Mouse (Mus musculus): ENCODE measurements at regions not wholly inside any gene's neighbourhood (a gene's known extent, or its start where the extent isn't known, plus 50 kb on each side); places are given as distances from the start of the nearest gene placed in this dataset.
A peak's percentile ranks its signal among the peaks of the same experiment; 100 is the strongest.

GRCm38 (mm10) chr12:12812873-12813272 is 128.8 kb downstream of the Mycn start:
- ATAC-seq, result peak; percentile 7; the same call in 1 of the 2 replicates
- H3K4me2 ChIP-seq, result no peak overlapping the region
- H3K4me1 ChIP-seq, result peaks cover 34% of the 10 kb centered on the region
- H3K9ac ChIP-seq, result no peak overlapping the region
- no peak overlapping the region for H3K4me3 ChIP-seq
- no peak overlapping the region for H3K27ac ChIP-seq
- H3K27me3 ChIP-seq, result no peaks in the 10 kb centered on the region
- WGBS, result 42% methylated on average over 6 of the region's 6 CpGs
- H3K36me3 ChIP-seq (ENCODE audit: poor library complexity, severe bottlenecking), result no peaks in the 10 kb centered on the region
- H3K9me3 ChIP-seq (replicated peaks), result no peaks in the 10 kb centered on the region

DNA sequence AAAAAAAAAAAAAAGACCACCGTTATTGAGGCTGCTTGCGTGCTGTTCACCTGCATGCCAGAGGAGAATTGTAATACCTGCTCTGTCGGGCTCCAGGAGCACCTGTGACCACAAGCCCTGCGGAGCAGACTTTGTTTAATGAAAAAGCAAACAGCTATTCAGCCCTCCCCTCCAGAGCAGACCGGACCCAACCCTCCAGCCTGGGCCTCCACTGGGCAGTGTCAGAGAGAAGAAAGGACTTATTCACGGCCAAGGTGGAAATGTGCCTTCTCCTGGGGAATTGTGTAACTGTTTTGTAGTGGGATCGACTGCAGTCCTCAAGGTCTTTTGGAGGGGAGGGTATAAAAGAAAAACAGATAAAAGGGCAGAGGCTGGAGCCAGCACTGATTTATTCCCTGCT is 130.8 kb downstream of the Mycn start:
- H3K9me3 ChIP-seq (replicated peaks), result no peaks in the 10 kb centered on the region
- H3K36me3 ChIP-seq (ENCODE audit: poor library complexity, severe bottlenecking), result no peaks in the 10 kb centered on the region
- no peak overlapping the region for H3K4me3 ChIP-seq
- peak overlapping the region; percentile 73 for H3K27ac ChIP-seq
- peak overlapping the region; percentile 41 for H3K4me2 ChIP-seq
- H3K4me1 ChIP-seq, result peaks cover 34% of the 10 kb centered on the region
- WGBS, result 2% methylated on average over 7 of the region's 7 CpGs
- H3K27me3 ChIP-seq, result no peaks in the 10 kb centered on the region
- no peak overlapping the region for H3K9ac ChIP-seq
- 0 out of 2 replicates have a peak, but pooled peaks have one; percentile 17 for ATAC-seq

- peak overlapping the region; percentile 73 for H3K27ac ChIP-seq
- no peaks in the 10 kb centered on the region for H3K27me3 ChIP-seq
- peak; percentile 83 for ATAC-seq
- 0 out of 2 replicates have a peak overlapping the region, but pooled peaks have one; percentile 6 for H3K4me3 ChIP-seq
- H3K4me1 ChIP-seq, result peaks cover 34% of the 10 kb centered on the region
- 2% methylated on average over 16 of the region's 16 CpGs for WGBS
- no peaks in the 10 kb centered on the region for H3K9me3 ChIP-seq (replicated peaks)
- peak overlapping the region; percentile 41 for H3K4me2 ChIP-seq
- no peaks in the 10 kb centered on the region for H3K36me3 ChIP-seq (ENCODE audit: poor library complexity, severe bottlenecking)
- H3K9ac ChIP-seq, result peak overlapping the region; percentile 35; the same call in 1 of the 2 replicates
Measured at GRCm38 (mm10) chr12:12810159-12810885, 131.4 kb downstream of the Mycn start.

DNA sequence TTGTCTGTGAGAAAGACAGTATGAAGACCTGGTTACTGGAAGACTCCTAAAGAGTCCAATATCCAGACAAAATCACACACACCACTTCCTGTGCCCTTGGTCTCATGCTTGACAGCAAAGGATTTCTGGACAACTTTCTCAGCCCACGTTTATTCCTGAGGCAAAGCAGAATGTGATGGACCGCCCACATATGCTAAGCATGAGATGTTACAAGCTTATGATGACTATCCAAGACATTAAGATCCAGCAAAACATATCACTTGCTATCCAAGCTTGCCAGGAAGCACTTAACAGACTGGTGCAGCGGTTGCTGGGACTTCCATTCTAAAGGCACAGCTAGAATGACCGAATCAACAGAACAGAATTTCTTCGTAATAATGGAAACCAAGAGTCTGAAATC is 133.6 kb downstream of the Mycn start:
- no peaks in the 10 kb centered on the region for H3K9me3 ChIP-seq (replicated peaks)
- H3K9ac ChIP-seq, result no peak overlapping the region
- no peaks in the 10 kb centered on the region for H3K27me3 ChIP-seq
- no peak overlapping the region for H3K27ac ChIP-seq
- no peak overlapping the region for H3K4me3 ChIP-seq
- WGBS, result 95% methylated on average over 5 of the region's 5 CpGs
- ATAC-seq, result no peak
- H3K4me1 ChIP-seq, result peaks cover 37% of the 10 kb centered on the region
- no peak overlapping the region for H3K4me2 ChIP-seq
- H3K36me3 ChIP-seq (ENCODE audit: poor library complexity, severe bottlenecking), result no peaks in the 10 kb centered on the region

DNA sequence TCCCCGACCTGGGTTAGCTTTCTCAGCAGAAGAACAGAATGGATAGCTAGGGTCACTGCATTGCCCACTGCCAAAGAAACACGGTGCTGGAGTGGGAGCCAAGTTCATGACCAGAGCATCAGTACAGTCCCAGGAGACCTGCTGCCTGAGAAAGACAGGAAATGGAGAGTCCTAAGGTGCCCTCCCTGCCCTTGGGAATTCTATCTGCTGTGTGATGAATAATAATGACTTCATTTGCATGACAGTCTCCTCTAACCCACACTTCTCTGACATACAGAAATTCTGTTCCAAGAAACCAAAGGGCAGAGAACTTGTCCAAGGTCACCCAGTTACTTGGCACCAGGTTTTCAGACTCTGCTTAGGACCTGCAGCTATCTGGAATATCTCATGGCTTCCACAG is 138.1 kb downstream of the Mycn start:
- Histone ChIP-seq H3K4me3 (no peak overlapping the region), H3K36me3 (ENCODE audit: poor library complexity, severe bottlenecking) (no peaks in the 10 kb centered on the region), H3K4me1 (peaks cover 15% of the 10 kb centered on the region), H3K4me2 (no peak overlapping the region), H3K27ac (no peak overlapping the region), H3K9me3 (replicated peaks) (no peaks in the 10 kb centered on the region), H3K9ac (no peak overlapping the region), H3K27me3 (no peaks in the 10 kb centered on the region)
- 52% methylated on average over 2 of the region's 2 CpGs for WGBS
- 0 out of 2 replicates have a peak, but pooled peaks have one; percentile 17 for ATAC-seq

- Histone ChIP-seq H3K4me3 (no peak overlapping the region), H3K36me3 (ENCODE audit: poor library complexity, severe bottlenecking) (no peaks in the 10 kb centered on the region), H3K27me3 (no peaks in the 10 kb centered on the region), H3K9me3 (replicated peaks) (no peaks in the 10 kb centered on the region), H3K9ac (no peak overlapping the region), H3K4me2 (no peak overlapping the region), H3K27ac (no peak overlapping the region), H3K4me1 (peaks cover 15% of the 10 kb centered on the region)
- ATAC-seq, result no peak
- WGBS, result 8% methylated on average over 11 of the region's 11 CpGs
Measured at GRCm38 (mm10) chr12:12802396-12802795, 139.3 kb downstream of the Mycn start.

GRCm38 (mm10) chr12:12801700-12802099 is 140.0 kb downstream of the Mycn start:
- no peaks in the 10 kb centered on the region for H3K36me3 ChIP-seq (ENCODE audit: poor library complexity, severe bottlenecking)
- no peak overlapping the region for H3K4me2 ChIP-seq
- H3K9me3 ChIP-seq (replicated peaks), result no peaks in the 10 kb centered on the region
- ATAC-seq, result no peak
- WGBS, result 54% methylated on average over 11 of the region's 11 CpGs
- no peaks in the 10 kb centered on the region for H3K27me3 ChIP-seq
- H3K27ac ChIP-seq, result no peak overlapping the region
- H3K9ac ChIP-seq, result no peak overlapping the region
- H3K4me1 ChIP-seq, result peaks cover 15% of the 10 kb centered on the region
- H3K4me3 ChIP-seq, result no peak overlapping the region

GRCm38 (mm10) chr12:12800120-12800519 is 141.6 kb downstream of the Mycn start:
- H3K4me1 ChIP-seq, result peaks cover 15% of the 10 kb centered on the region
- ATAC-seq, result no peak
- no peaks in the 10 kb centered on the region for H3K36me3 ChIP-seq (ENCODE audit: poor library complexity, severe bottlenecking)
- H3K9ac ChIP-seq, result no peak overlapping the region
- H3K4me2 ChIP-seq, result no peak overlapping the region
- H3K27ac ChIP-seq, result no peak overlapping the region
- no peaks in the 10 kb centered on the region for H3K27me3 ChIP-seq
- no peak overlapping the region for H3K4me3 ChIP-seq
- H3K9me3 ChIP-seq (replicated peaks), result no peaks in the 10 kb centered on the region
- 90% methylated on average over 6 of the region's 6 CpGs for WGBS

GRCm38 (mm10) chr12:12789052-12789451 is 152.7 kb downstream of the Mycn start:
- Histone ChIP-seq H3K4me2 (no peak overlapping the region), H3K4me3 (no peak overlapping the region), H3K9me3 (replicated peaks) (no peaks in the 10 kb centered on the region), H3K27ac (no peak overlapping the region), H3K27me3 (peaks cover 9% of the 10 kb centered on the region), H3K4me1 (peaks cover 47% of the 10 kb centered on the region), H3K9ac (no peak overlapping the region), H3K36me3 (ENCODE audit: poor library complexity, severe bottlenecking) (no peaks in the 10 kb centered on the region)
- ATAC-seq, result no peak
- 88% methylated on average over 6 of the region's 6 CpGs for WGBS

DNA sequence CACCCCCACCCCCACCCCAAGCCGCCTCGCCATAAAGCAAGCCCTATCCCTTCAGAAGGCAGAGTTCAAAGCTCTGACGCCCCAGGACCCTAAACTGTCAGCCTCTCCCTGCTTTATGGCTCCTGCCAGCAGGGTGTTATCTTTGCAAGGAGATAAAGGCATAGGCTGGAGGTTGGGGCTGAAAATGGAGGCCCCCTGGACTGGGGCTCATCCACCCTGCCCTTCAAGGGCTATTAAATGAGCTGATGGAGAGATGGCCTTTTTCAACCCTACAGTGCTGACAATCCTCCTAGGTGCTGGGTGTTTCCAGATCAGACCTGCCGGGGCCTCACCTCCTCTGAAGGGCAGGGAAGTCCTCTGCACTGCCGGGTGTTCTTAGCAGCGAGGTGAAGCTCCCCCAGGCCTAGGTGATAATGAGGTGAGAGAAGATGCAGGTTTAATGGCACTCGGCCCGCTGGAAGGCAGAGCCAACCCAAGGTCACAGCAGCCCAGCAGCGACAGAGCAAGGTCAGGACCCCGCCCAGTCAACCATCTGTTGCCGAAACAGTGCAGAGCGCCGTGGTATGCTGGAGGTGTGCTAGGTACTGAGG is 153.4 kb downstream of the Mycn start:
- Histone ChIP-seq H3K4me3 (0 out of 2 replicates have a peak overlapping the region, but pooled peaks have one; percentile 12), H3K4me2 (peak overlapping the region; percentile 50; the same call in 1 of the 2 replicates), H3K27ac (no peak overlapping the region), H3K9ac (peak overlapping the region; percentile 35; the same call in 1 of the 2 replicates), H3K27me3 (peaks cover 9% of the 10 kb centered on the region), H3K9me3 (replicated peaks) (no peaks in the 10 kb centered on the region), H3K4me1 (peaks cover 54% of the 10 kb centered on the region), H3K36me3 (ENCODE audit: poor library complexity, severe bottlenecking) (no peaks in the 10 kb centered on the region)
- peak; percentile 22; the same call in 1 of the 2 replicates for ATAC-seq
- WGBS, result 34% methylated on average over 13 of the region's 13 CpGs

DNA sequence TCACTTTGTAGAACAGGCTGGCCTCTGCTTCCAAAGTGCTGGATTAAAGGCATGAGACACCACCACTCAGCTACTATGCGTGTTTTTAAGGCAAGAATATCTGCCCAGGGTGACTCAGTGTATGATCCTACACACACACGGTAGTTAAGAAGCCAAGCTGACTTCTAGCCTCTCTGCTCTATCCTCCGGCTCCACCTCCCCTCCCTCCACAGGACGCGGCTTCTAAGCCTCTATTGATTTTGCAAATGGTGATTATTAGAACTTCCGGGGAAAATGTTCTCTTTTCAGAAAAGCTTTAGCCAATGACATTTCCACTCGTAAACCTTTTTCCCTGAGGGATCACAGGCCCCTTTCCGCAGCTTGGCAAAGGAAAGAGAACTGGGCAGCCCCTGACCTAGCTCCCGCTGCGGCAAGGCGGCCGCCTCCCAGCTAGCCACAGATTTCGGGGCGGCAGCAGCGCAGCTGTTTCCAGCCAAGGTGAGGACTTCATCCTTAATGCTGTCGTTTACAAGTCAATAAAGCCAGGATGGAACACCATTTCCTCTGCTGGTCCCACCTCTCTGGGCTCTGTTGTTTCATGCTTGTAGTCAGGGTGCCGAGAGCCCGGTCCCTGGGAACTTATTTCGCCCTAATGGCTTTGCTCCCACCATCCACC is 154.0 kb downstream of the Mycn start:
- peak; percentile 7; the same call in 1 of the 2 replicates for ATAC-seq
- Histone ChIP-seq H3K9ac (peak overlapping the region; percentile 35; the same call in 1 of the 2 replicates), H3K4me1 (peaks cover 60% of the 10 kb centered on the region), H3K4me3 (peak overlapping the region; percentile 12; the same call in 1 of the 2 replicates), H3K27ac (no peak overlapping the region), H3K27me3 (peaks cover 9% of the 10 kb centered on the region), H3K9me3 (replicated peaks) (no peaks in the 10 kb centered on the region), H3K36me3 (ENCODE audit: poor library complexity, severe bottlenecking) (no peaks in the 10 kb centered on the region), H3K4me2 (peak overlapping the region; percentile 50)
- WGBS, result 10% methylated on average over 19 of the region's 19 CpGs

- no peak overlapping the region for H3K4me3 ChIP-seq
- no peak overlapping the region for H3K9ac ChIP-seq
- no peak overlapping the region for H3K27ac ChIP-seq
- H3K27me3 ChIP-seq, result peaks cover 9% of the 10 kb centered on the region
- H3K4me1 ChIP-seq, result peaks cover 58% of the 10 kb centered on the region
- ATAC-seq, result no peak
- no peaks in the 10 kb centered on the region for H3K36me3 ChIP-seq (ENCODE audit: poor library complexity, severe bottlenecking)
- H3K9me3 ChIP-seq (replicated peaks), result peaks cover under 1% of the 10 kb centered on the region; the same call in 1 of the 2 replicates
- WGBS, result 29% methylated on average over 4 of the region's 4 CpGs
- H3K4me2 ChIP-seq, result no peak overlapping the region
Measured at GRCm38 (mm10) chr12:12787161-12787560, 154.6 kb downstream of the Mycn start.

All from forebrain, embryonic 13.5 days (tissue).